Mouse (Mus musculus) layer of hippocampus, adult 8-10 months (tissue): Measurements from ENCODE around the gene Tmem39a. TPM values are rescaled to one million over a fixed set of nuclear protein-coding genes. Genes with fewer than 3 reads are reported as not detected.

Experiments used
- DNase-seq, 2 experiments: peaks; one replicate each; pipeline ENCODE4 v3.0.0; 2022; ENCODE audit warnings: low spot score in 2 of 2
- total RNA-seq, 4 experiments: library from RNA; stranded (reverse); gene quantifications; 2 replicates each; pipeline ENCODE4 v1.2.4; 2022

Tmem39a gene
- total RNA-seq, 4 experiments from 2014 or later = 23.5 to 31.2 (median 28.1) TPM

GRCm38 (mm10) chr16:38587572-38587971 is 29.1 kb downstream of the Tmem39a start:
- no peak for DNase-seq

GRCm38 (mm10) chr16:38591506-38591905 is 33.0 kb downstream of the Tmem39a start:
- no peak for DNase-seq

DNA sequence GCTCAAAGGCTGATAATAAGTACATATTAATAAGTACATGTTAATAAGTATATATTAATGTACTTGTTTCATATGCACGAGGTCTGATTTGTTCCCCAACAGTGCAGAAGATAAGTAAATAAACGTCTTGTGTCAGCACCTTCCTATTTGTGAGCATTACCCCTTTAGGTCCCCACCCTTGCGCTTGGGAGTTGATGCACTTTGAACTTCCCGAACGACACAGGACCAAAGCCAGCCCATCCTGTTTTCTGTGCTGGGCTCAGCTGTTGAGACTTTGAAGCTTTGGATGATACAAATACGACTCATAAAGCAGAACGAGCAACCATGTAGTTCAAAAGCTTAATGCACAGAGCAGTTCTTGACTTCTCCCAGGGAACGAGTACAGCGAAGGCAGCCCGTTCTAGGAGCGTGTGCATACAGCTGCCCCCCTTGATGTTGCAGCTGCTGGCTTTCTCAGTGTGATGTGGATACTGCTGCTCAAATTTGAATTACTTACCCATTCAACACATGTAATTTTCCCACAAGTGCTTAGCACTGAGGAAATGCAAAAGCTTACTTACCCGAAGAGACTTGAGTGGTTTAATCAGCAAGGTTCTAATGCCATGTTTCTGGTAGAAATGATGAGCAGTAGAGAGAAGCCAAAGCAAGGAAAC is 33.7 kb downstream of the Tmem39a start:
- DNase-seq = no peak

GRCm38 (mm10) chr16:38592946-38593345 is 34.4 kb downstream of the Tmem39a start:
- DNase-seq = no peak

GRCm38 (mm10) chr16:38594435-38594834 is 35.9 kb downstream of the Tmem39a start:
- no peak for DNase-seq

DNA sequence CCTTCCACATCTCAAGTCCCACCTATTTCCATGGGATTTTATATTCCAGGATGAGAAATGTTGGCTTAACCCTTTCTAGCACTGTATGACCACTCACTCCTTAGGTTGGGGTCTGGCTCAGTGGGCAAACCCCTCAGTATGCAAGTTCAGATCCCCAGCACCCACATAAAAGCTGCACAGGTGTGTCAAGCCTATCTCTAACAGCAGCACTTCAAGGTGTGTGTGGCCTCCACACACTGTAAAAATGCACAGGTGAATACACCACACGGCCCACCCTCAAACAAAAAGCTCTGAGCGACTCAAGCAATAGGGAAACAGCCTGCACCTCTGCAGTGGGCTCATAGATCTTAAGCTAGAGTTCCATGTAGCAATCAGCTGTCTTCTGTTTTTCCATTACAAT is 37.6 kb downstream of the Tmem39a start:
- no peak for DNase-seq

DNA sequence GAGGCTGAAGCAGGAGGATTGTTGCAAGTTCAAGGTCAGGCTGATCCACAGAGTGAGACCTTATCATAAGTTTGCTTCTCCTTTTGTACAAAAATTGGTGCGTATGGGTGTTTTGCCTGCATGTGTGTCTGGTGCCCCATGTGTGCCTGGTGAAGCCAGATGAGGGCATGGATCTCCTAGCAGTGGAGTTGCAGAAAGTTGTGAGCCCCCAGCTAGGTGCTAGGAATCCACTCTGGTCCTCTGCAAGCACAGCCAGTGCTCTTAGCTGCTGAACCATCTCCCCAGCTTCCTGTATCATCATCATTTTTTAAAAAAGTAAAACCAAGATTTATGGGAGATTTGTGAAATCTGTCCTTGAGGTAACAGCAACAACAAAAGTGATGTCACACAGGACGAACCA is 38.2 kb downstream of the Tmem39a start:
- no peak for DNase-seq

GRCm38 (mm10) chr16:38598986-38599680 is 40.6 kb downstream of the Tmem39a start:
- no peak for DNase-seq

DNA sequence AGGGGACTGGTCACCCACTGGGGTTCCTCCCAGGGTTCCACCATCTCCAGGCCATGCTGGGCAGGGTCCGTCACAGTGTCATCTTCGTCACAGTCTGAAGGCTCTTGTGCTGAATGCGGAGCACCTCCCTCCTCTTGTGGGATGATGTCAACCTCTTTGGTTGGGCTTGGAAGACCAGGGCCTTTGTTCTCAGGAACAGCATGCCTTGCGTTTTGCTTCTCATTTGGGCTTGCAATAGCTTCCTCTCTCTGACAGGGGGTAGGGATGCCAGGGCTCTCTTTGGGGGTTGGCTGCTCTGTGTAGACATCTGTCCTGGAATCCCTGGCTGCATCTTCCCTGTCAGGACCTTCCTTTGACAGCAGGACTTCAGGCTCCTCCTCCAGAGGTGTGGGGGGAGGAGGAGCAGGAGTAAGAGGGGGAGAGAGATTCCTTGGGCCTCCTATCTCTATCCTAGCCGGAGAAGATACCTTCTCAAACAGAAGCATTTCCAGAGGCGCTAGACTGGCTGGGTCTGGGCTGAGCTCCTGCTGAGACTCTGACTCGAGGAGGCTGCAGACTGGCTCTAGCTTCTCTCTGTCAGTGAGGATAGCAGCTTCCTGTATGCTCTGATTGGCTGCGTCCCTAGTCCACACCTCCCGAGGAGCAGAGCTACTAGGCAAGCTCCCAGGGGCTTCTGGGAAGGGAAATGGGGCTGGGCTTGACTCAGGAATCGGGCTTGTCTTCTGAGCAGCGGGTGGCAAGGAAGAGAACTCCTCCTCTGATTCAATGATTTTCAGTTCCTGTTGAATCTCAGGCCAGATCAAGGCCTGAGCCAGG is 44.7 kb downstream of the Tmem39a start:
- peak; percentile 42 to 68 for DNase-seq

DNA sequence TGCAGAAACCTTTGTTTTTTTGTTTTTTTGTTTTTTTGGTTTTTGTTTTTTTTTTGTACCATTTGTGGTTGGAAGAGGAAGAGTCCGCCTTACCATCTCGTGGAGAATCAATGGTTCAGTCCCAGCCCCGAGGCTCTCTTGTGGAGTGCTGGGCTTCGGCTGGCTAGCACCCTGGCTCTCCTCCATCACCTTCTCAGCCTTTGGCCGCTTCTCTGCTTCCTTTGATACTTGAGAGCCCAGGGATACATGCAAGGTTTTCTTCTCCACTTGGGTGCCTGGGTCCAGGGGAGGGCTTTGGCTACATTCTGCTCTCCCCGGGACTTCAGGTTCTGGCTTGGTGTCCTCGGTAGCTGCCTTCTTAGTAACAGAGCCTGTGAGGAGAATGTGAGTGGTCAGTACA is 48.0 kb downstream of the Tmem39a start:
- no peak for DNase-seq

GRCm38 (mm10) chr16:38608687-38609086 is 50.2 kb downstream of the Tmem39a start:
- DNase-seq = no peak

- no peak for DNase-seq
These were observed 50.6 kb downstream of the Tmem39a start for GRCm38 (mm10) chr16:38609092-38609491.

DNA sequence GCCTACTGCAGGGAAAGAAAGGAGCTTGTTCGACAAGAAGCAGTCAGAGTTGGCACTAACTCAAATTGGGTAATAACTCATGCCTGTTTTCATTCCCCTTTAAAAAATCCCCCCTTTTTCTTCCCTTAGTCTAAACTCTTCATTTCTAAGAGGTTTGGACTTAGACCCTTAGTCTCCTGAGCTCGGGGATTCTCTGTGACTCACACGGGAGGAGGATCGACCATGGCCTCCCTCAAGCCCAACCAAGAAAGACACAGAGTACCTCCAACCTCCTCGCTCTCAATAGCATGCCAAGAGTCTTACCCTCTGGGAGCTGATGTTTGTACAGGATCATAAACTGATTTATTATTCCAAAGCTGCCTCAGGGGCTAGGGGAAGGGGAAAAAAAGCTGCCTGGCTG is 54.1 kb downstream of the Tmem39a start:
- DNase-seq = no peak

- DNase-seq = no peak
These were observed 55.1 kb downstream of the Tmem39a start for GRCm38 (mm10) chr16:38613646-38614045.

GRCm38 (mm10) chr16:38617977-38618376 is 59.5 kb downstream of the Tmem39a start:
- no peak for DNase-seq

DNA sequence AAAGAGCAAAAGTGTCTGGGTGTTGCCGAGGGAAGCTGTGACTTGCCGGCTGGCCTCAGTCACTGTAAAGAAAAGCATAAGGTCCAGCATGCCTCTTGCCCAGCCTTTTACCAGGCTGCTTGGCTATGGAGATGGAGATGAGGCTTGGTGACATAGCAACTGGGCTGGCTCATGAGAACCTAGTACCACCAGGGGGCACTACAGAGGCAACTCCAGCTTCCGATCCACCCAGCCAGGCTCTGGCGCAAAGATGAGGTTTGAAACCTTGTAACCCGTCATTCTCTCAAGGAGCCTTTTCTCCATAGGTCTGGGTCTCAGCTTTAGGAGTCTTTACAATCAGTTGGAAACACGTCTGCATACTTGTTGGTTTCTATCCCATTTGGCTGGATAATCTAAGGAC is 60.6 kb downstream of the Tmem39a start:
- peak; percentile 44 to 82 for DNase-seq

GRCm38 (mm10) chr16:38620696-38621450 is 62.4 kb downstream of the Tmem39a start:
- no peak for DNase-seq

- DNase-seq = no peak
These were observed 63.8 kb downstream of the Tmem39a start for GRCm38 (mm10) chr16:38622283-38622682.

DNA sequence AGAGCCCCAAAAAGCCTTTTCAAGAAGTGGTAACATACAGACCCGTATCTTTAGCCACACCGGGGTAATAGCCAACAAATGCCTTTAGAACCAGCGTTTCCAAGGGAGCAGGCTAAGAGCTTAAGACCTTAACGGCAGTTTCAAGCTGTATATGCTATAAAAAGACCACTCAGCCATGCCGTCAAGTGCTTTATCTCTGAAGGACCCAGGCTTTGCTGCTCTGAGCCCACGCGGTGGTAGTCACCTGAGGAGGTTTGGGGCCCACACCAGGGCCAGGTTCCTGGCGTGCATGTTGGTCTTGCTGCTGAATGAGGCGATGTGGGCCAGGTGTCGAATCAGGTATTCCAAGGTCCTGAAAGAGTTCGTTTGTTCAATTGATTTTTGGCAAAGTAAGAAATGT is 65.8 kb downstream of the Tmem39a start:
- no peak for DNase-seq

GRCm38 (mm10) chr16:38625411-38625810 is 66.9 kb downstream of the Tmem39a start:
- no peak for DNase-seq

DNA sequence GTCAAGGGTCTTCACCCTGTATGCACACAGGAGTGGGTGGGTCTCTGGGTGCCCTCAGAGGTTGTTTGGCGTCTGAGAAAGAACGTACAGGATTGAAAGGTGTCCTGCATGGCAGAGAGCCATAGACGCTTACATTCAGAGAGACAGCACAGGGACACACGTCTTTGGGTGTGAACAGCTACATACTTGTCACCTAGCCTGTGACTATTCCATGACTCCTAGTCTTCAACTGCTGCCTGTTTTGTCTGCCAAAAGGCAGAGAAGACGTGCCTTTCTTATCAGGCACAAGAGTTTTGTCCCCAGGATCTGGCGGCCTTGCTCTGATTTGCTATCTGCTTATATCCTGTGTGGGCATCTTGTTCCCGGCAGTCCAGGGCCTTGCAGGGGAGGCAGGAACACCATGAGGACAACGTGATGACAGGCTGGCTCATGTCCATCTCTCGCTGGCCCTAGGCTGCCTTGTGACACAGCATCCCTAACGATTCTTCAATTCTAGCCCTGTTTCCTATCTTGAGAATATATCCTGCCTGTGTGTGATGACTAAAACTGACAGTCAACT is 67.4 kb downstream of the Tmem39a start:
- no peak for DNase-seq
